Mouse (Mus musculus): ENCODE data around the gene Ranbp9. TPM values are rescaled to one million over a fixed set of nuclear protein-coding genes. Genes with fewer than 3 reads are reported as not detected.
A peak's percentile ranks its signal among the peaks of the same experiment; 100 is the strongest.

The Ranbp9 gene
- polyA plus RNA-seq, 1 experiment from 2014 or later, result 11.9 TPM

DNA sequence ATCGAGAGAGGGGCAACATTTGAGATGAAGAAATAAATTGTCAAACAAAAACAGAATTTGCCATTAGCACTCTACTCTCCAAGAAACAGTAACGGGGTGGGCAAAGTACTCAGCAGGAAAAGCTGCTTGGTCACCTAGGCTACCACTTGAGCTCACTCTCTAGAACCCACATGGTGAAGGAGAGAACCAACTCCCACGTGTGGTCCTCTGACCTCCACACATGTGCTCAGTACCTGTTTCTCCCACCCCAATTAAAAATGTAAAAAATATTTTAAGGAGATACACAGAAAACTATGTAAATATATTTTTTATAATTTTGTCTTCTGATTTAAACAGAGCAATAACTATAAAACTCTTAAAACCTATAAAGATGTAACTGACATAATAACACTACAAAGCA is 33.4 kb downstream of the Ranbp9 start:
- ATAC-seq (ENCODE audit: insufficient read depth) (no peak), DNase-seq (no peak)
- no peak for TF ChIP-seq CTCF (IDR thresholded peaks at IDR 0.05; ENCODE audit: low read depth)
- no peak overlapping the region for H3K9ac ChIP-seq
- H3K36me3 ChIP-seq (ENCODE audit: insufficient read depth), result no peaks in the 10 kb centered on the region
- H3K4me3 ChIP-seq (ENCODE audit: low read depth, low read length), result no peak overlapping the region
- no peak overlapping the region for H3K4me2 ChIP-seq
- no peak overlapping the region for H3K27ac ChIP-seq (ENCODE audit: low read depth)
- 65% methylated on average over 3 of the region's 3 CpGs for WGBS
- no peaks in the 10 kb centered on the region for H3K27me3 ChIP-seq (ENCODE audit: insufficient read depth, low read length)
- H3K9me3 ChIP-seq (ENCODE audit: low read depth, low read length), result no peaks in the 10 kb centered on the region
- peaks cover 2% of the 10 kb centered on the region; the same call in 1 of the 2 replicates for H3K4me1 ChIP-seq (ENCODE audit: insufficient read depth)

DNA sequence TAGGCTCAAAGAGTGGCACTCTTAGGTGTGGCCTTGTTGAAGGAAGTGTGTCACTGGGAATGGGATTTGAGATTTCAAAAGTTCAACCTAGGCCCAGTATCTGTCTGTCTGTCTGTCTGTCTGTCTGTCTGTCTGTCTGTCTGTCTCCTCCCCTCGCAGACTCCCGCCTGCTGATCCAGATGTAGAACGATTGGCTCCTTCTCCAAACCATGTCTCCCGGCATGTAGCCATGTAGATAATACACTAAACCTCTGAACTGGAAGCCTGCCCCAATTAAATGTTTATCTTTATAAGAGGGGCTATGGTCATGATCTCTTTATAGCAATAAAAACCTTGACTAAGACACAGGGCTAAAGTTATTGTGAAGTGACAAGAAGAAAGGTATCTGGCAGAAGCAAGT is 35.3 kb downstream of the Ranbp9 start:
- 79% methylated on average over 4 of the region's 4 CpGs for WGBS
- no peak overlapping the region for H3K4me2 ChIP-seq
- ATAC-seq (ENCODE audit: insufficient read depth), result no peak
- no peaks in the 10 kb centered on the region for H3K36me3 ChIP-seq (ENCODE audit: insufficient read depth)
- TF ChIP-seq CTCF (IDR thresholded peaks at IDR 0.05; ENCODE audit: low read depth), result no peak
- no peaks in the 10 kb centered on the region for H3K9me3 ChIP-seq (ENCODE audit: low read depth, low read length)
- no peak overlapping the region for H3K27ac ChIP-seq (ENCODE audit: low read depth)
- no peaks in the 10 kb centered on the region for H3K27me3 ChIP-seq (ENCODE audit: insufficient read depth, low read length)
- DNase-seq, result no peak
- no peak overlapping the region for H3K9ac ChIP-seq
- H3K4me1 ChIP-seq (ENCODE audit: insufficient read depth), result peaks cover 5% of the 10 kb centered on the region; the same call in 1 of the 2 replicates
- no peak overlapping the region for H3K4me3 ChIP-seq (ENCODE audit: low read depth, low read length)

DNA sequence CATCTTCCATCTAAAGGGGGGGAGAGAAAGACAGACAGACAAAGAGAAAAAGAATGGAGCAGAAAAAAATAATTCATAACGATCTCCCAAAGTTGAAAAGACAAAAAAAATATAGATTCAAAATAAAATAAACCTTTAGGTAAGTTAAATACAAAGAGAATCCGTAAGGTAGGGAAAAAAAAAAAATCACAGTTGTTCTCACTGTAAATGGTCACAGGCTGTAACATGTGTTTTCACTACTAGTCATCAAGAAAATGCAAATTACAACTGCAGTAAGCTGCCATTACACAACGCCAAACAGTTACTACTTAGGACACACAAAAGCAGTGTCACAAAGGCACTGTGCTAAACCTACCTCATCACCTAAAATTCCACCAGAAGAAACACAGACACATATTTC is 36.4 kb downstream of the Ranbp9 start:
- no peaks in the 10 kb centered on the region for H3K36me3 ChIP-seq (ENCODE audit: insufficient read depth)
- no peak for ATAC-seq (ENCODE audit: insufficient read depth)

DNA sequence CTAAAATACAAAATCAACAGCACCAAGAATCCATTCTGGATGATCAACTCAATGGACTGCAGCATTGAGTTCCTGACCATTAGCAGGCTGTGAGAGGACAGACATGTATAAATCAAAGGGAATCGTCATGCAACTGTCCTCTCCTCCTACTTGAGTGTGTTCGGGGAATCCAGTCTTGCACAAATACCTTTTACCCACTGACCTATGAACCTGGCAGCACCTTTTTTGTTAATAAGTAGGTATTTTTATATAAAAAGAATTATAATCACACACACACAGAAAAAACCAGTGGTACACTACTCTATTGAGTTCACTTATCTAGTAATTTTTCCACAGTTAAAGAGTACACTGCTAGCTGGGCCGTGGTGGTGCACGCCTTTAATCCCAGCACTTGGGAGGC is 37.4 kb downstream of the Ranbp9 start:
- Histone ChIP-seq H3K4me2 (no peak overlapping the region), H3K27ac (ENCODE audit: low read depth) (no peak overlapping the region), H3K27me3 (ENCODE audit: insufficient read depth, low read length) (no peaks in the 10 kb centered on the region), H3K4me3 (ENCODE audit: low read depth, low read length) (no peak overlapping the region), H3K9me3 (ENCODE audit: low read depth, low read length) (no peaks in the 10 kb centered on the region), H3K4me1 (ENCODE audit: insufficient read depth) (peaks cover 9% of the 10 kb centered on the region), H3K9ac (no peak overlapping the region), H3K36me3 (ENCODE audit: insufficient read depth) (no peaks in the 10 kb centered on the region)
- DNase-seq (no peak), ATAC-seq (ENCODE audit: insufficient read depth) (no peak)
- 91% methylated on average over 4 of the region's 4 CpGs for WGBS
- no peak for TF ChIP-seq CTCF (IDR thresholded peaks at IDR 0.05; ENCODE audit: low read depth)

More for the DNA sequence above, 36.4 kb downstream of the Ranbp9 start:
- peaks cover 9% of the 10 kb centered on the region for H3K4me1 ChIP-seq (ENCODE audit: insufficient read depth)
- H3K9me3 ChIP-seq (ENCODE audit: low read depth, low read length), result no peaks in the 10 kb centered on the region
- no peak overlapping the region for H3K9ac ChIP-seq
- H3K27me3 ChIP-seq (ENCODE audit: insufficient read depth, low read length), result no peaks in the 10 kb centered on the region
- no peak overlapping the region for H3K27ac ChIP-seq (ENCODE audit: low read depth)
- no peak for TF ChIP-seq CTCF (IDR thresholded peaks at IDR 0.05; ENCODE audit: low read depth)
- 93% methylated on average over 3 of the region's 3 CpGs for WGBS
- DNase-seq, result no peak
- no peak overlapping the region for H3K4me3 ChIP-seq (ENCODE audit: low read depth, low read length)
- H3K4me2 ChIP-seq, result no peak overlapping the region

DNA sequence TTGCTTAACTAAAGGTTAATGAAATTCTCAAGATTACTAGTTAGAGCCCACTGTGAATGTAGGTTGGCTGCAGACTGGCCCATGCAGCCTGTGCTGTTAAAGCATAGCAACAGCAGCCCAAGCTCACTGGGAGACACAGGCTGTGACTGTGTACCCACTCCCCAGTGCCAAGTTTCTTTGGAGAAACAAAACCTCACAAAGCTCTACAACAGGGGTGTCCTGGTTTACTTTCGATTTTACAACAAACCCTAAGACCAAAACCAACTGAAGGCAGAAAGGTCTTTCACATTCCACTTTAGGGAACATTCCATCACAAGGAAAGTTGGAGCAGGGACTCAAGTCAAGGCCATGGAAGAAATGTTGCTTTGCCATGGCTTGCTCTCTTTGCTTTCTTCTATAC is 38.5 kb downstream of the Ranbp9 start:
- no peak overlapping the region for H3K27ac ChIP-seq (ENCODE audit: low read depth)
- ATAC-seq (ENCODE audit: insufficient read depth) (no peak), DNase-seq (no peak)
- WGBS, result 81% methylated on average over 1 of the region's 1 CpGs
- TF ChIP-seq CTCF (IDR thresholded peaks at IDR 0.05; ENCODE audit: low read depth), result no peak
- peaks cover 9% of the 10 kb centered on the region for H3K4me1 ChIP-seq (ENCODE audit: insufficient read depth)
- no peaks in the 10 kb centered on the region for H3K9me3 ChIP-seq (ENCODE audit: low read depth, low read length)
- no peaks in the 10 kb centered on the region for H3K27me3 ChIP-seq (ENCODE audit: insufficient read depth, low read length)
- no peak overlapping the region for H3K9ac ChIP-seq
- no peak overlapping the region for H3K4me2 ChIP-seq
- H3K36me3 ChIP-seq (ENCODE audit: insufficient read depth), result no peaks in the 10 kb centered on the region
- no peak overlapping the region for H3K4me3 ChIP-seq (ENCODE audit: low read depth, low read length)

DNA sequence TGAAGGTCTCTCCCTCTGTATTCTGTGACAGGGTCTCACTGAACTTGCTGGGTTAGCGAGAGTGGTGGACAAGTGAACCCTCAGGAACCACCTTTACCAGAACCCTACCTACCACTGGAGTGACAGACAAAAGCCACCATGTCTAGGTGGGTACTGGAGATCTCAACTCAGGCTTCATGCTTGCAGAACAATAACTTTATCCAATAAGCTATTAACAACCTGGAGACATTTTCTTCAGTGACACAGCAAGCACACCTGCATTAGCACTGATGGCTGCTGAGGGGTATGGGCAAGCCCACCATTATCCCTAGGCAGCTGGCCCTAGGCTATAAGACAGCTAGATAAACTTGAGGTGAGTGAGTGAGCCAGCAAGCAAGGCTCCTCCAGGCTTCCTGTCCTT is 40.7 kb downstream of the Ranbp9 start:
- no peak for TF ChIP-seq CTCF (IDR thresholded peaks at IDR 0.05; ENCODE audit: low read depth)
- Histone ChIP-seq H3K4me2 (no peak overlapping the region), H3K4me1 (ENCODE audit: insufficient read depth) (peaks cover 9% of the 10 kb centered on the region), H3K4me3 (ENCODE audit: low read depth, low read length) (no peak overlapping the region), H3K36me3 (ENCODE audit: insufficient read depth) (no peaks in the 10 kb centered on the region), H3K9ac (no peak overlapping the region), H3K27ac (ENCODE audit: low read depth) (no peak overlapping the region), H3K9me3 (ENCODE audit: low read depth, low read length) (no peaks in the 10 kb centered on the region), H3K27me3 (ENCODE audit: insufficient read depth, low read length) (no peaks in the 10 kb centered on the region)
- no peak for ATAC-seq (ENCODE audit: insufficient read depth)
- 92% methylated on average over 1 of the region's 1 CpGs for WGBS
- no peak for DNase-seq

DNA sequence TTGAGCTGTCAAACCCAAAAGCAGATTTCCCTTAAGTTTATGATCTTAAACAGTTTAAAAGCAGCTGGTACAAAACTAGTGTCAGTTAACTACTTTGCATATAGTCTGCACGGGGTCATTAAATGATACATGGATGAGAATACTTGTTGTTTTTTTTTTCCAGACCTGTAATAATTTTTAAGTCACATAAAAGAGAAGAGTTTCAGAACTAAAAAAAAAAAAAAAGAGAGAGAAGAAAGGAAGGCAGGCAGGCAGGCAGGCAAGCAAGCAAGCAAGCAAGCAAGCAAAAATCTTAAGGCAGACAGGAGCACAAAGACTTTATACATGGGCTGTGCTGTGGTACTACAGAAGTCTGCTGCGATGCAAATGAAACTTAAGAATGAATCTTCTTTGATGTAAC is 47.7 kb downstream of the Ranbp9 start:
- Histone ChIP-seq H3K4me3 (ENCODE audit: low read depth, low read length) (no peak overlapping the region), H3K9me3 (ENCODE audit: low read depth, low read length) (no peaks in the 10 kb centered on the region), H3K36me3 (ENCODE audit: insufficient read depth) (0 out of 2 replicates have a peak, but pooled peaks cover 7% of the 10 kb centered on the region), H3K9ac (no peak overlapping the region), H3K4me1 (ENCODE audit: insufficient read depth) (no peaks in the 10 kb centered on the region), H3K27ac (ENCODE audit: low read depth) (no peak overlapping the region), H3K4me2 (no peak overlapping the region), H3K27me3 (ENCODE audit: insufficient read depth, low read length) (no peaks in the 10 kb centered on the region)
- no peak for TF ChIP-seq CTCF (IDR thresholded peaks at IDR 0.05; ENCODE audit: low read depth)
- WGBS, result 79% methylated on average over 2 of the region's 2 CpGs
- ATAC-seq (ENCODE audit: insufficient read depth), result no peak
- no peak for DNase-seq

DNA sequence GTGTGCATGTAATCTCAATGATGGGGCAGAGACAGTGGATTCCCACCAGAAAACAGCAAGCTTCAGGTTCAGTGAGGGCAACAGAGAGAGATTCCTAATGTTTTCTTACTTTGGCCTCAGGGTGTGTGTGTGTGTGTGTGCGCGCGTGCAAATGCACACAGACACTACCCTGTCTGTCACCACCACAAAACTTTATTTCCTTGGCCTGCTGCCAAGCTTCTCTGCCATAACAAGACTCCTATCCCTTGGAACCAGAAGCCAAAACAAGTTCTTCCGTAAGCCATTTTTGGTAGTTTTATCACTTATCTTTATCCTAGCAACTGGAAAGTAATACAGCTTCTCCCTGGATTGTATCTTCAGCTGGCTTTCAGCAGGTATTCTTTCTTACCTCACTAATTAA is 52.6 kb downstream of the Ranbp9 start:
- WGBS, result 70% methylated on average over 4 of the region's 4 CpGs
- Histone ChIP-seq H3K27ac (ENCODE audit: low read depth) (no peak overlapping the region), H3K27me3 (ENCODE audit: insufficient read depth, low read length) (no peaks in the 10 kb centered on the region), H3K9me3 (ENCODE audit: low read depth, low read length) (no peaks in the 10 kb centered on the region), H3K4me2 (no peak overlapping the region), H3K9ac (no peak overlapping the region), H3K4me1 (ENCODE audit: insufficient read depth) (no peaks in the 10 kb centered on the region), H3K36me3 (ENCODE audit: insufficient read depth) (peaks cover 14% of the 10 kb centered on the region; the same call in 1 of the 2 replicates), H3K4me3 (ENCODE audit: low read depth, low read length) (no peak overlapping the region)
- no peak for TF ChIP-seq CTCF (IDR thresholded peaks at IDR 0.05; ENCODE audit: low read depth)
- ATAC-seq (ENCODE audit: insufficient read depth), result no peak
- DNase-seq, result peak; percentile 66

All from lung, embryonic 14.5 days (tissue).